Mouse (Mus musculus) hematopoietic multipotent progenitor cell, adult 10-12 weeks (in vitro differentiated cells): Measurements from ENCODE around the gene Rab8b. TPM values are rescaled to one million over a fixed set of nuclear protein-coding genes. Genes with fewer than 3 reads are reported as not detected.

Source experiments
- polyA plus RNA-seq: library from polyadenylated mRNA; stranded (reverse); fragments of >175 nt; gene quantifications from 2 replicates; pipeline ENCODE4 v1.2.3, GENCODE M21; 2012; ENCODE audit warnings: low replicate concordance

Gene Rab8b
- 2.8 and 7.8 TPM in 2 replicates for polyA plus RNA-seq

GRCm38 (mm10) chr9:66919382-66919971 is at the start of gene Rab8b:
Gene Rab8b, minus strand, starts transcription at chr9:66919687.

DNA sequence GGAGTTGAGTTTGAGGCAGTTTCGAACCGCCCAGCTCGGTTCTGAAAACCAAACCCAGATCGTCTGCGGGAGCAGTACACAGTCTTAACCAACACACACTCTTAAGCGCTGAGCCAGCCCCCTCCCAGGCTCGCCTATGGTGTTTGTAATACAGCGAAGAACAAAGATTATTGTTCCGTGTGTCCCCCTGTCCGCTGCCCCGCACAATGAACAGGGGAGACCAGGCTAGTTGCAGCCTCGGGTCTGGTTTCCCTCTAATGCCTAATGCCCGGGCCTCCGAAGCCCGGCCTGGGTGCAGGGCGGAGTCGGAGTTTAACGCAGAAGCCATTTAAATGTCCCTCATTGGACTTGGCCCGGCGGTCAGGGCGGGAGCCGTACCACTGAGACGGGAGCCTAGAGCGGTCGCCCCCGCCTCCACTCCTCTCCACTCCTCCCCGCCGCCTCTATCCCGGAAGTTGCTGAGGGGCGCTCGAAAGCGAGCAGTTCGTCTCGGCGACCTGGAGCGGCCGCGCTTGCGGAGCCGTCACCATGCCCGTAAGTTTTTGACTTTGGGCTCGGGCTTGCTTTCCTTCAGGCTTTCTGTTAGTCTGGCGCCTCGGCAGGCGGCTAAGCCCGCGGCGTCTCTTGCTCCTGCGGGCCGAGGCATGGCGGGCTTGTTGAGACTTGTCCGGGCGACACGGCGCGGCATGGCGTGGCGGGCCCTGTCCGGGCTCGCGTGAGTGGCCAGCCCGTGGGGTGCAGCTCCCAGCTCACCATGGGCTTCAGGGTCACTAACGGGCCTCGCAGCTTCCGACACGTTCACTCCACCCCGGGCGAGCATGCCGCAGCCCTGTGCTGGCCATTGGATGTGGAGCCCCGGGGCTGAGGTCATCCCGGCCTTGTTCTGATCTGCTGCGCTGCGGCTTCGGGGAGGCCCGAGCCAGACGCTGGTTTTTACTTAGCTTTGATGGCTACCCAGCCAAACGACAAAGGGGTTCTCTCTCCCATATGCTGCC is 26.5 kb upstream of the Rab8b start, which contains the start of gene Rps27l:
TSS of gene Rps27l (plus strand) at position 440 of the 995 bp plus-strand sequence.

GRCm38 (mm10) chr9:66834318-66835096 is 85.0 kb downstream of the Rab8b start, which contains the start of gene Aph1c:
Gene Aph1c, minus strand, starts transcription at chr9:66834726.

DNA sequence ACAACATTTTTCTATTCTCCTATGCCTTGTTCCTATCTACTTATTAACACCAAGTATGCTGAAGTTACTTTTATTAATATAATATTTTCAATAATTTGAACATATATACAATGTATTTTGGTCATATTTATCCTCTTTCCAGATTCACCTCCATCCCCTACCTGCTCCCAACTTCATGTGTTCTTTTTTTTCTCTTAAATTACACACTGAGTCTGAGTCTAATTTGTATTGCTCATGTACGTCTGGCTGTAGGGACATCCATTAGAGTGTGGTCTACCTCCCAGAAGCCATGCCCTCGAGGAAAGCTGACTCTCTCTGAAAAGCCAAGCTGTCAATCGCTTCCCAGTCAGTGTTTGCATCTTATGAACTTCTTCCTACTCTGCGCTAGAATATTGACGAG is 122.7 kb downstream of the Rab8b start, which contains the start of gene Gm10647:
TSS of gene Gm10647 (plus strand) at position 301 of the 400 bp plus-strand sequence.

DNA sequence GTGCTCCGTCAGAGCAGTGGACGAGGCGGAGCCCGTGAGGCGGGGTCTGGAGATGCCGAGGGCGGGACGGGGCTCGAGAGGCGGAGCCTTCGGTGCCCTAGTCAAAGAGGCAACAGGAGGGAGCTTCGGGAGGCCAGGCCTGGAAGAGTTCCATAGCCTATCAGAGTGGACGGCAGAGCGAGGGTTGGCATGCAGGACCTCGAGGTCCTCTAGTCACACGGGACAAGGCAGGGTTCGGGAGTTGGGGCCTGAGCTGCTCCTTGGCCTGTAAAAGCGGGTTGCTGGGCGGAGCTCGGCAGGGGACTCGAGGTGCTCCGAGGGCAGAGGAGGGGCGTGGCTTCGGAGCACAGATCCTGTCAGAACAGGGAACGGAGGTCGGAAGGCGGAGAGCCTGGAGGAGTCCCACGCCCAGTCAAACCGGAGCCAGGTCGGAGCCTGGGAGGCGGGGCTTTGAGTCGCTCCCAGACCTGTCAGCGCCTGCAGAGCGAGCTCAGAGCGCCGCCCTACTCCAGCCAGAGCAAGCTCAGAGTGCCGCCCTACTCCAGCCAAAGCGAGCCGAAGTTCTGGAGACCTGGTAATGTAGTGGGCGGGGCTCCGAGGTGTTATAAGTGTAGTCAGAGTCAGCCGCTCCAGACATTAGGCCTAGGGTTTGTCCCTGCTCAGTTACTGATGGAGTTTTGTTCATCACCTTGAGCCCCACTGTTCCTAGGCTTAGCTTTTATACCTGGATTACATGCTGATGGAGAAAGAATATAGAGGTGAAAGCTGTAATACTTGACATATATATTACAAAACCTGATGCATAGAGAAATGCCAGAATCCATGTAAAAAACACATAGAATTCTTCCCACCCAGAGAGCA is 123.8 kb downstream of the Rab8b start, which contains the start of gene Aph1b:
TSS of gene Aph1b (minus strand) at position 27 of the 861 bp plus-strand sequence.

Other genes starting within 250 kb of the Rab8b start
- 0.53 and 1.4 TPM in 2 replicates for gene Car12, start 206.0 kb downstream of the Rab8b start, polyA plus RNA-seq
- 0.90 and 1.1 TPM in 2 replicates for gene Aph1b, start 124.2 kb downstream of the Rab8b start, polyA plus RNA-seq
- gene Gm10647, start 122.6 kb downstream of the Rab8b start, polyA plus RNA-seq = not detected in 2 replicates
- gene Aph1c, start 85.0 kb downstream of the Rab8b start, polyA plus RNA-seq = 0.25 and 0.51 TPM in 2 replicates
- gene Rps27l, start 26.4 kb upstream of the Rab8b start, polyA plus RNA-seq = 5.9 and 54.4 TPM in 2 replicates
- 11.9 and 27.6 TPM in 2 replicates for gene Lactb, start 55.8 kb upstream of the Rab8b start, polyA plus RNA-seq
- 21.4 and 33.2 TPM in 2 replicates for gene Tpm1, start 129.7 kb upstream of the Rab8b start, polyA plus RNA-seq